Mouse (Mus musculus) spleen, postnatal 0 days (tissue): ENCODE measurements around the gene Tph2. TPM values are rescaled to one million over a fixed set of nuclear protein-coding genes. Genes with fewer than 3 reads are reported as not detected.

Experiments used
- polyA plus RNA-seq: library from polyadenylated mRNA; unstranded; fragments of >200 nt; fragmentation: Nextera tagmentation; extraction: Ambion mirVana; gene quantifications from 2 replicates; pipeline ENCODE4 v1.2.1, GENCODE M21; 2015

The Tph2 gene
- not detected in 2 replicates for polyA plus RNA-seq

DNA sequence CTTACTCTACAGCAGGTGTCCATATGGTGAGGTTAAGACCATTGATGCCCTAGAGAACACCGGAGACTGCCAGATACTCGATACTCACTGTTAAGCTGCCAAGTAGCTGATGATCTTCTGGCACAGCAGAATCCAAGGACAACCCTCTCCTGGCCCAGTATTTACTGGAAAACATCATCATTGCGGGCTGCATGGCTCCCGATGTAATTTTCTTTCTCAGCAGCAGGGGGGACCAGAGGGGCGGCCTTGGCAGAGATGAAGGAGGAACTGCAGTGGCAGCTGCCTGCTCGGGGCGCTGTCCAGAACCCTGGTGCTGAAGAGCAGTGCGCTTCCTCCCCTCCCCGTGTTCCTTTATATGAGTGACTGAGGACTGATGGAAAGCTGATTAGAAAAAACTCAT, at the start of gene Tph2:
Tph2 (minus strand) TSS at position 326 of the 400 bp plus-strand sequence.

Other genes with a start within 250 kb of the Tph2 start
- 48.0 and 51.9 TPM in 2 replicates for gene Tbc1d15, start 66.4 kb upstream of the Tph2 start, polyA plus RNA-seq
- 6.3 and 7.3 TPM in 2 replicates for gene Rab21, start 130.6 kb upstream of the Tph2 start, polyA plus RNA-seq
- gene Tmem19, start 177.5 kb upstream of the Tph2 start, polyA plus RNA-seq = 14.2 and 15.8 TPM in 2 replicates
- gene Thap2, start 199.4 kb upstream of the Tph2 start, polyA plus RNA-seq = 11.5 and 12.7 TPM in 2 replicates
- 14.3 and 15.9 TPM in 2 replicates for gene Zfc3h1, start 199.9 kb upstream of the Tph2 start, polyA plus RNA-seq